Mouse (Mus musculus) liver, adult 2 months (tissue): Measurements from ENCODE around the gene Rln1. TPM values are rescaled to one million over a fixed set of nuclear protein-coding genes. Genes with fewer than 3 reads are reported as not detected.

ENCODE experiments used
- DNase-seq: peaks from one replicate; pipeline ENCODE4 v3.0.0-alpha.2; 2011; ENCODE audit warnings: low read depth, low spot score; ENCODE audit errors: extremely low read depth
- H3K27ac ChIP-seq: fragments of 200-500 bp; replicated peaks from 2 replicates; pipeline ENCODE4 v1.5.1; 2012; ENCODE audit warnings: low read depth, mild to moderate bottlenecking, control low read depth, inconsistent platforms, low read length; ENCODE audit not compliant: insufficient read depth
- H3K27me3 ChIP-seq: fragments of 200-500 bp; 2 replicates; pipeline ENCODE4 v1.6.1; 2012; ENCODE audit warnings: mild to moderate bottlenecking, moderate library complexity, low read length, inconsistent platforms; ENCODE audit not compliant: control insufficient read depth, insufficient read depth
- H3K36me3 ChIP-seq: fragments of 200-500 bp; 2 replicates; pipeline ENCODE4 v1.6.1; 2012; ENCODE audit warnings: low read length, inconsistent platforms; ENCODE audit not compliant: control insufficient read depth, insufficient read depth
- H3K4me1 ChIP-seq: fragments of 200-500 bp; 2 replicates; pipeline ENCODE4 v1.6.1; 2011; ENCODE audit warnings: low read length; ENCODE audit not compliant: control insufficient read depth, insufficient read depth
- H3K4me3 ChIP-seq: fragments of 200-500 bp; 2 replicates; pipeline ENCODE4 v1.5.1; 2011; ENCODE audit warnings: low read depth, mild to moderate bottlenecking, control low read depth, low read length, moderate library complexity; ENCODE audit not compliant: insufficient read depth
- H3K79me2 ChIP-seq: fragments of 200-500 bp; 2 replicates; pipeline ENCODE4 v1.6.1; 2012; ENCODE audit warnings: inconsistent platforms, mild to moderate bottlenecking, low read length, moderate library complexity; ENCODE audit not compliant: control insufficient read depth, insufficient read depth
- H3K9ac ChIP-seq: fragments of 200-500 bp; 2 replicates; pipeline ENCODE4 v1.6.1; 2012; ENCODE audit warnings: low read depth, mild to moderate bottlenecking, control low read depth, inconsistent platforms, low read length
- CTCF ChIP-seq: fragments of 200-500 bp; IDR thresholded peaks from 2 replicates; pipeline ENCODE4 v1.5.1; 2011; ENCODE audit warnings: low read depth, low read length, control low read depth
- POLR2A ChIP-seq: fragments of 200-500 bp; IDR thresholded peaks from 2 replicates; pipeline ENCODE4 v1.6.1; 2011; ENCODE audit warnings: low read length, control low read depth; ENCODE audit not compliant: insufficient read depth; ENCODE audit errors: extremely low read depth
- WGBS: fragments of 180-500 bp; shearing (Covaris S2); methylation state at CpG from one replicate; pipeline ENCODE4 v1.1.7; 2018; 5-methylcytosine and 5-hydroxymethylcytosine counted together
- polyA plus RNA-seq: library from polyadenylated mRNA; depleted of rRNA; stranded (reverse); fragments of >200 nt; gene quantifications from 2 replicates; pipeline ENCODE4 v1.2.3, GENCODE M21; 2012
- total RNA-seq: library from RNA; depleted of rRNA; stranded (reverse); fragments of >200 nt; gene quantifications from 2 replicates; pipeline ENCODE4 v1.2.3, GENCODE M21; 2014

Gene Rln1
- total and polyA plus RNA-seq, 2 experiments, result not detected

- no peak for DNase-seq
- TF ChIP-seq CTCF (no peak), POLR2A (no peak)
- H3K36me3 ChIP-seq, result no peaks in the 10 kb centered on the region
- 73% methylated on average over 3 of the region's 3 CpGs for WGBS
- H3K27ac ChIP-seq, result no peak overlapping the region
- peaks cover 8% of the 10 kb centered on the region for H3K4me1 ChIP-seq
- H3K9ac ChIP-seq, result no peak overlapping the region
- no peaks in the 10 kb centered on the region for H3K27me3 ChIP-seq
- H3K4me3 ChIP-seq, result no peak overlapping the region
- no peaks in the 10 kb centered on the region for H3K79me2 ChIP-seq
Observed at GRCm38 (mm10) chr19:29368671-29369309, 34.3 kb upstream of the Rln1 start.

- no peak for DNase-seq
- Histone ChIP-seq H3K79me2 (no peaks in the 10 kb centered on the region), H3K27me3 (no peaks in the 10 kb centered on the region), H3K27ac (no peak overlapping the region), H3K4me1 (peaks cover 8% of the 10 kb centered on the region), H3K36me3 (no peaks in the 10 kb centered on the region), H3K9ac (no peak overlapping the region), H3K4me3 (no peak overlapping the region)
- WGBS, result 90% methylated on average over 2 of the region's 2 CpGs
- TF ChIP-seq POLR2A (no peak), CTCF (no peak)
Observed at GRCm38 (mm10) chr19:29368041-29368440, 33.6 kb upstream of the Rln1 start.

- WGBS, result under 1% methylated on average over 26 of the region's 26 CpGs
Observed at GRCm38 (mm10) chr19:29366969-29367622, 32.6 kb upstream of the Rln1 start, which contains the start of the genes Plgrkt and Cd274. Gene Plgrkt, minus strand, starts transcription at chr19:29367390. Gene Cd274, plus strand, starts transcription at chr19:29367455.

DNA sequence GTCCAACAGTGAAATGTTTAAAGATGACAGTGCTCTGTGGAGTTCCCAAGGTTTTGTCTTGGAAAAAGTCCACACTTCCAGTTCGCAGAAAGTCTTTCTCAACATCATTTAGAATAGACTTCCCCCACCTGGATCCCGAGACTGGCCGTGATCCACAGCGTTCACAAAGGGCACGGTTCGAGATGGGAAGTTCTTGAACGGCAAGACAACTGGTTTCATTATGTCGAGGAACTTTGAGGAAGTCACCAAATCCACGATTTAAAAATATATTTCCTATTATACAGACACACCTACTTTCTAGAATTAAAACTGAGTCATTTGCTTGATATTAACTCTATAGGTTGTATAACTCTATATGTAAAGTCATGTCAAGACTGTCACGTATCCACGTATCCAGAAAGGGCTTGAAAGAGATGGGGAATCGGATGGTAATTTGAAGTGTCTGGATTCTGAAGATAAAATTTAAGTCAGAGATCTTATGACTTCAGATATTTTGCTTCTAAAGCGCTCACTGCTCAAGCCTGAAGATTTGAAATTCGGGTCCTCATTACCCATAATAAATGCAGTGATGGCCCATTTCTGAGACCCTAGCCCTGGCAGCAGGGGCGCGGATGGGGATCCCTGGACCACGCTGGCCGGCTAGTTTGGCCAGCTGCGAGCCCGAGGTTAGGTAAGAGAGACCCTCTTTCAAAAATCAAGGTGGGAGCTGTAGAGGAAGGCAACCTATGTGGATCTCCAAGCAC is 31.9 kb upstream of the Rln1 start:
- H3K36me3 ChIP-seq, result no peaks in the 10 kb centered on the region
- H3K9ac ChIP-seq, result peak overlapping the region; percentile 72
- H3K4me3 ChIP-seq, result peak overlapping the region; percentile 50
- WGBS, result 47% methylated on average over 20 of the region's 20 CpGs
- H3K79me2 ChIP-seq, result no peaks in the 10 kb centered on the region
- TF ChIP-seq CTCF (no peak), POLR2A (no peak)
- no peak for DNase-seq
- no peaks in the 10 kb centered on the region for H3K27me3 ChIP-seq
- H3K27ac ChIP-seq, result peak overlapping the region; percentile 73
- peaks cover 3% of the 10 kb centered on the region for H3K4me1 ChIP-seq

More at GRCm38 (mm10) chr19:29366969-29367622, 32.6 kb upstream of the Rln1 start, which contains the start of the genes Plgrkt and Cd274:
- peak within 1 kb of the TSS; percentile 82 for H3K27ac ChIP-seq
- H3K36me3 ChIP-seq, result no peaks in the 10 kb centered on the region
- H3K4me1 ChIP-seq, result peaks cover 5% of the 10 kb centered on the region
- peak; percentile 81 for DNase-seq
- TF ChIP-seq POLR2A (0 out of 2 replicates have a peak, but pooled peaks have one; percentile 11), CTCF (no peak)
- H3K79me2 ChIP-seq, result no peaks in the 10 kb centered on the region
- peak within 1 kb of the TSS; percentile 50 for H3K4me3 ChIP-seq
- H3K27me3 ChIP-seq, result no peaks in the 10 kb centered on the region
- H3K9ac ChIP-seq, result peak within 1 kb of the TSS; percentile 72

DNA sequence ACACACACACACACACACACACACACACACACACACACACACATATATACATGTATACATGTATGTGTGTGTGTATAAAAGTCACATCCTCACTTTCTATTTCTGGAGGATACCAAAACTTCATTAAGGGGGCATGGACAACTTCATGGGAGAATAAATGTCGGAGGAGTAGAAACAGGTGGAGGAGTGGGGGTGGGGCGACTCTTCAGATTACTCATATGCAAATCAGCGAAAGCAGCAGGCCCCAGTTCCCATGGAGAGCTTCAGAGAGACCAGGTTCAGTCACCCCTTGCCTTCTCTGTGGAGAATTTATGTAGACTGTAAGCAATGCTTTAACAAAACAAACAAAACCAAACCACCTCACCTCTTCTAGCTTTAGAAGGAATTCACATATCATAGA is 30.6 kb upstream of the Rln1 start:
- Histone ChIP-seq H3K4me3 (no peak overlapping the region), H3K27ac (no peak overlapping the region), H3K79me2 (no peaks in the 10 kb centered on the region; the same call in 1 of the 2 replicates), H3K36me3 (no peaks in the 10 kb centered on the region), H3K4me1 (peaks cover 1% of the 10 kb centered on the region; the same call in 1 of the 2 replicates), H3K27me3 (no peaks in the 10 kb centered on the region), H3K9ac (no peak overlapping the region)
- TF ChIP-seq CTCF (no peak), POLR2A (no peak)
- DNase-seq, result no peak
- 82% methylated on average over 3 of the region's 3 CpGs for WGBS
